Mouse (Mus musculus) heart, embryonic 12.5 days (tissue): ENCODE results near the gene Cox7a1. TPM values are rescaled to one million over a fixed set of nuclear protein-coding genes. Genes with fewer than 3 reads are reported as not detected.

Experiments used
- polyA plus RNA-seq: library from polyadenylated mRNA; unstranded; fragments of >200 nt; fragmentation: Nextera tagmentation; extraction: Ambion mirVana; gene quantifications from 2 replicates; pipeline ENCODE4 v1.2.1, GENCODE M21; 2016

Gene Cox7a1
- polyA plus RNA-seq, 1 experiment from 2014 or later, result 300 TPM

Other genes starting within 250 kb of the Cox7a1 start
- 8.4 and 9.9 TPM in 2 replicates for gene Zfp74, start 230.1 kb upstream of the Cox7a1 start, polyA plus RNA-seq
- gene Zfp568, start 200.2 kb upstream of the Cox7a1 start, polyA plus RNA-seq, result 35.4 and 36.7 TPM in 2 replicates
- gene Zfp14, start 132.8 kb upstream of the Cox7a1 start, polyA plus RNA-seq, result 3.1 and 3.4 TPM in 2 replicates
- gene Zfp82, start 111.2 kb upstream of the Cox7a1 start, polyA plus RNA-seq, result 2.5 and 2.9 TPM in 2 replicates
- gene Gm26920, start 93.7 kb upstream of the Cox7a1 start, polyA plus RNA-seq, result 1.5 and 1.7 TPM in 2 replicates
- gene Zfp566, start 93.6 kb upstream of the Cox7a1 start, polyA plus RNA-seq, result 5.8 and 6.1 TPM in 2 replicates
- 90.8 and 93.5 TPM in 2 replicates for gene Zfp260, start 89.4 kb upstream of the Cox7a1 start, polyA plus RNA-seq
- 11.6 TPM in 2 replicates for gene Zfp382, start 62.2 kb upstream of the Cox7a1 start, polyA plus RNA-seq
- 10.5 TPM in 2 replicates for gene Zfp146, start 14.4 kb upstream of the Cox7a1 start, polyA plus RNA-seq
- 77.0 and 83.4 TPM in 2 replicates for gene Capns1, start 14.7 kb downstream of the Cox7a1 start, polyA plus RNA-seq
- gene Polr2i, start 47.8 kb downstream of the Cox7a1 start, polyA plus RNA-seq, result 101 and 105 TPM in 2 replicates
- 155 and 162 TPM in 2 replicates for gene Tbcb, start 48.1 kb downstream of the Cox7a1 start, polyA plus RNA-seq
- gene Ovol3, start 51.6 kb downstream of the Cox7a1 start, polyA plus RNA-seq, result not detected in 2 replicates
- 0.27 and 0.32 TPM in 2 replicates for gene Thap8, start 96.0 kb downstream of the Cox7a1 start, polyA plus RNA-seq
- gene Wdr62, start 96.3 kb downstream of the Cox7a1 start, polyA plus RNA-seq, result 9.3 and 9.9 TPM in 2 replicates
- 17.2 and 20.2 TPM in 2 replicates for gene Clip3, start 107.6 kb downstream of the Cox7a1 start, polyA plus RNA-seq
- gene Alkbh6, start 124.6 kb downstream of the Cox7a1 start, polyA plus RNA-seq, result 56.8 and 59.0 TPM in 2 replicates
- gene Syne4, start 130.7 kb downstream of the Cox7a1 start, polyA plus RNA-seq, result 18.4 and 19.5 TPM in 2 replicates
- 1.7 and 2.9 TPM in 2 replicates for gene E130208F15Rik, start 137.6 kb downstream of the Cox7a1 start, polyA plus RNA-seq
- 16.7 and 17.0 TPM in 2 replicates for gene Sdhaf1, start 139.8 kb downstream of the Cox7a1 start, polyA plus RNA-seq
- 2.3 and 2.8 TPM in 2 replicates for gene Lrfn3, start 178.6 kb downstream of the Cox7a1 start, polyA plus RNA-seq
- gene Tyrobp, start 229.6 kb downstream of the Cox7a1 start, polyA plus RNA-seq, result 9.5 and 9.8 TPM in 2 replicates
- gene Hcst, start 235.7 kb downstream of the Cox7a1 start, polyA plus RNA-seq, result 1.1 TPM in 1 of 2 replicates, not detected in the other
- 0.95 and 1.3 TPM in 2 replicates for gene Nfkbid, start 237.6 kb downstream of the Cox7a1 start, polyA plus RNA-seq